Mouse (Mus musculus) embryonic fibroblast, embryonic 13.5 days (primary cell): ENCODE measurements around the gene Dll4.
A peak's percentile ranks its signal among the peaks of the same experiment; 100 is the strongest.

Source experiments
- CTCF ChIP-seq: IDR thresholded peaks from 2 replicates; pipeline ENCODE4 v1.5.1; 2011; ENCODE audit warnings: mild to moderate bottlenecking, control low read depth, low read length, moderate library complexity, borderline replicate concordance; ENCODE audit not compliant: insufficient read depth
- POLR2A ChIP-seq: IDR thresholded peaks from 2 replicates; pipeline ENCODE4 v1.6.1; 2011; ENCODE audit warnings: low read depth, mild to moderate bottlenecking, control low read depth, low read length, moderate library complexity

DNA sequence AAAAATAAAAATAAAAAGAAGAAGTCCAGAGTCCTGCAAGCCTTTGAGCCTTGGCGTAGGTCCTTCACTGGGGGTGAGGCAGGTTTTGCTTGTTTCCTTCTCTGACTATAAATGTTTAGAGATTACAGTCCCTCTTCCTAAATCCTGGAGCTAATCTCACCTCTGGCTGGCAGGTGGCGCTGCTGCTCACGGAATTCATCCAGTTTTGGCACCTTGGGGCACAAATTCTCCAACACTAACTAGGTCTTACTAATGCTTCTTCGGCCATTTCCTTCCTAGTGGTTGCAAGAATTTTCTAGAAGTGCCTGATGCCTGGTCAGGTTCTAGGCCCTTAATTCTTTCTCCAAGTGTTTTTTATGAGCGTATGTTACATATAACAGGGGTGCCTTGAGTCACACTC, 27.3 kb upstream of the Dll4 start:
- no peak for TF ChIP-seq POLR2A
- peak; percentile 83 for TF ChIP-seq CTCF
